Mouse (Mus musculus): ENCODE data around the gene Rsbn1.

- TF ChIP-seq CTCF (IDR thresholded peaks at IDR 0.05; ENCODE audit: control insufficient read depth, insufficient read depth, low read length) = no peak
- no peak for TF ChIP-seq POLR2A (IDR thresholded peaks at IDR 0.05; ENCODE audit: borderline replicate concordance, control insufficient read depth, low read depth, low read length)
Measured at GRCm38 (mm10) chr3:103916205-103916838, 2.4 kb downstream of the Rsbn1 start.
